Mouse (Mus musculus): ENCODE measurements around the gene Actr3b.
"Not testable (repeated sequence)": the region's sequence is repeated elsewhere in the genome, so short reads cannot be mapped to it uniquely, and the experiment has no call there.

Actr3b gene

DNA sequence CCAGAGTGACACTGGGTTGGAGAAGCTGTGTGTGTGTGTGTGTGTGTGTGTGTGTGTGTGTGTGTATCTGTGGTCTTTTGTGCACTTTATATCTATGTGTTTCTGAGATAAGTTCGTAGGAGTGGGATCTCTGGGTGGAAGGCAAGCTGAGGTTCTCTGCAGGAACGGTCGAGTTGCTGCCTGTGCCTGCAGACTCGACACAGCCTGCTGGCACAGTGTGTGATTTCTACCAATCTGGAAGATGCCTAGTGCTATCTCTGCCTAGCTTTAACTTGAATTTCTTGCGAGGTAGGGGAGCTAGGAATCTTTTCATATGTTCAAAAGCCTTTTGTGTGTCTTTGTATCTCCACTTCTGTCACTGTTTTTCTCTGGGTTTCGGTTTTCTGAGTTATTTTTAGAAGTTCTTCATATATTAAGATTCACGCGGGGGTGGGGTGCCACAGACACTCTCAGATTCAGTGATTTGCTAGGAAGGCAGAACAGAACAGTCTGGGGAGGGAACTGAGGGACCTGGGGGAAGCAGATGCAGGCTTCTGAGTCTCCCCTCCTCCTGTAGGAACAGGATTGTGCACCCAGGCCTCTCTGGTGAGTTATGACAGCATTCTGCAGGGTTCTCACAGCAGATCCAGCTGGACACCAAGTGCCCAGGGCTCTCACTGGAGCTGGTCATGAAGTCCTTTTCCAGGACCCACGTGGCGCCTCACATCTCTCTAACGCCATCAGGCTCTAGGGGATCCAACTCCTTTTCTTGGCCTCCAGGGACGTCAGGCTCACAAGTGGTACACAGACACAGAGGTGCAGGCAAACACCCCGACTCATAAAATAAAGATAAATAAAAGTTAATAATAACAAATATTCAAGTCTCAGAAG is 14.4 kb downstream of the Actr3b start:
- DNase-seq (ENCODE audit: low spot score): no peak

DNA sequence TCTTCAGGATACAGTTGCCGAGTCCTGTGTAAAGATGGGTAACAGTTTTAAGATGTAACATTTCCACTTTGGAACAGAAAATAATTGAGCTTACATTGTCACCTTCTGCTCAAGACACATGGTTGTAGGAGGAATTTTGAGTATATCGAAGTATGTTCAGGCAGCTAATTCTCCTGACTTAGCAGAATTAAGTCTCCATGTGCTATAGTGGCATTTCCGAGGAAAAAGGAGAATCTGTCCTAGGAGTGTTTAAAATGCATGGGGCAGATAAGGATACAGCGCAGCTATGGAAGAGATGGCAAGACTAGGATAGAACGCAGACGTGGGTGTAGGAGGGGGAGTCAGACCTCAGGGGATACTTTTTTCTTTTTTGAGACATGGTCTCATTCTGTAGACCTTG is 31.8 kb downstream of the Actr3b start:
- DNase-seq (ENCODE audit: low spot score): no peak

DNA sequence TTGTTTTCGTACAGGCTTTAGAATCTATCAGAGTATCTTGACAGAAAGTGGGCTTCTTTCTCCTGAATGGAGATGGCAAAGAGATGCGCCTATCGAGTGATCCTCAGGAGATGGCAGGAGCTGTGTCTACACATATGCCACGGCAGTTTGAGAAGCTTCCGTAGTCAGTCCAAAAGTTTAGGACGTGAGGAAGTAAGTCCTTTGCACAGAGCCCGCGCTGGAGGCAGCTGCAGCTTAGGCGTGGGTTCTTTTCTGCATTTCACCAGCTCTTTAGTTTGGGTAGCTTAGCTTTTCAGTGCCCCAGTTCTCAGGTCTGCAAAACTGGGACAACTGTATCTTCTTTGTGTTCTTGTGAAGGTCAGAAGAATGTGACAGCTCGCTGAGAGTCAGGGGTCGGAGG is 38.0 kb downstream of the Actr3b start:
- DNase-seq (ENCODE audit: low spot score): no peak

DNA sequence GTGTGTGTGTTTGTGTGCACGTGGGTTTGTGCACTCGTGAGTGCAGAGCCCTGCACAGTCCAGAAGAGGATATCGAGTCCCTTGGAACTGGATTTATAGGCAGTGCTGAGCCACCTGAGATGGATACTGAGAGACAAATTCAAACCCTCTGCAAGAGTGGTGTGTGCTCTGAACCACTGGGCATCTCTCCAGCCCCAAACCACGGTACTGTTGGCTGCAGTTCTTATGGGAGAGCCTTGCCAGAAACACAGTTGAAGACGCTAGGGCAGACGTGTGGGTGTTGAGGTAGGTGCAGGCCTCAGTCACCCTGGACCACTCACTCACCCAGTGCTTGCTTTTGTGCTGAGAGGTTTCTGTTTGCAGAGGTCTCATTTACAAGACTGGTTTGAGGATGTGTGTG is 41.1 kb downstream of the Actr3b start:
- DNase-seq (ENCODE audit: low spot score): no peak

DNA sequence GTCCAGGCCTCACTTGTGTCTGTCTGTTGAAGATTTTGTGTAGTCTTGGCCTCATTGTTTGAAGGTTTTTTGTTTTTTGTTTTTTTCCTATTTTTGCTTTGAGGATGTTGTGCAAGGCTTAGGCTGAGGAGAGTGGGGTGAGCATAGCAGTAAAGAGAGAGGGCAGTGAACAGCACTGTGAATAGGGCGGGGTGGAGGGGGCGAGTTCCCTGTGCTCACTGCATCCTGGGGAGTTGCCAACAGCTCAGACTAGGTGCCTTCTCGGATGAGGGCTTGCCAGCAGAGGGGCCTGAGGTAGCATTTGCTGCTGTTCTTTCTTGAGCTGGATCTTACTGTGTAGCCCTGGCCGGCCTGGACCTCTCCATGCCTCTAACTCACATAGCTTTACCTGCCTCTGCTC is 41.9 kb downstream of the Actr3b start:
- DNase-seq (ENCODE audit: low spot score): no peak

DNA sequence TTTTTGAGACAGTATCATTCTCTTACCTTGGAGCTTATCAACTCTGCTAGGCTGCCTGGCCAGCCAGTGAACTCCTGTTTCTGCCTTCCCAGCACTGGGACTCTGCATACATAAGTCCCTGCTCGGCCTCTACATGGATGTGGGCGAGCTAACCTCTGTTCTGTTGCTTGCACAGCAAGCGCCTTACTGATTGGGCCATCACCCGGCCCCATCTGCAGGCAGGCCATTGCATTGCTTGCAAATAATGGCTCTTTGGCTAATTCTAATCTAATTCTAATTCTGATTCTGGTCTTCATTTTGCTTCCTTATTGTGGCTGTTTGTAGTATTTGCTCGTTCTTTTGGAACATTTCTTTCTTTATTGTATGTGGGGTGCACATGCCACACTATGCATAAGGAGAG is 44.8 kb downstream of the Actr3b start:
- no peak for DNase-seq (ENCODE audit: low spot score)

DNA sequence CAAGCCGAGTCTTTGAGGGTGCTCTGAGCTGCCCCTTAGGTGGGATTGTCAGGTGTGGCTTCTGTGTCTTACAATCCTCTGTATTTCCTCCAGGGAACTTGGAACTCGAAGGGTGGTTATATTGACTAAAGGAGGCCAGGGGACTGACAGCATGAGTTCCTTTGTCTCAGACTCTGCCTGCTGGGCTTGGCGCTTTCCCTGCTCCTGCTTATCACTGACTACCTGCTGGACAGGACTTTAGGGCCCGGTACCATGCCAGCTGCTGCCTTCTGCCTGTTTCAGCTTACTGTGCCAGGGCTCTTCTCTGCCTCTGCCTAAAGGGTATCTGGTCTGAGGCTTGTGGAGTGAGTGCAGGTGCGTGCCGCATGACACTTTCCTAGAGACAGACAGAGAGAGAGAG is 53.1 kb downstream of the Actr3b start:
- DNase-seq (ENCODE audit: low spot score): no peak

DNA sequence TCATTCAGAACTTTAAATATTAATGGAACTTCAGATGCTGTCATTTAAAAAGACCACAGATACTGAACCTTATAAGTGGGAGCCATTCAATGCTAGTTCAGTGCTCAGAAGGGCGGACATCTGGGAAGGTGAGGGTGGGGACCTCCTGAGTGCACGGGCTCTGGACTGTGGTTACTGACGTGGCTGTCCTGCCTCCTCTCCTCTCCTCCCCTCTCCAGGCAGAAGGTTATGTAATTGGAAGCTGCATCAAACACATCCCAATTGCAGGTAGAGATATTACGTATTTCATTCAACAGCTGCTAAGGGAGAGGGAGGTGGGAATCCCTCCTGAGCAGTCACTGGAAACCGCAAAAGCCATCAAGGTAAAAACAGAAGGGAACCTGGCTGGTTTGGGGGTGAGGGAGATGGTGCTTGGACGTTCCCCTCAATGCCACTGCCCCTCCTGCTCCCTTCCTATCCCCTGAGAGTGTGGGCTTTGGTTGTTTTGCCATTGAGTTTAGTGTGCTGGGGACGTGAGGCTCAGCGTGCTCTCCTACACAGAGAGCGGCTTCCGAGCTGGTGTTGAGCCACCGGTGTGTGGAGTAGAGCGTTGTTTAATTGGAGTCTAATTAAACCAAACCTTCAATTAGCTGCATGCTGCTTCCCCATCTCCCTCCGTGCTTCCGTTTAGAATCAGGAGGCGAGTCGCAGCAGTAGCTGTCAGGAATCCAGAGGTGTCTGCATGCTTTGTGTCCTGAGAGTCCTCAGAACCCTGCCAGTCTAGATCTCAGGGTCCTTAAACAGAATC is 69.7 kb downstream of the Actr3b start:
- no peak for DNase-seq (ENCODE audit: low spot score)

DNA sequence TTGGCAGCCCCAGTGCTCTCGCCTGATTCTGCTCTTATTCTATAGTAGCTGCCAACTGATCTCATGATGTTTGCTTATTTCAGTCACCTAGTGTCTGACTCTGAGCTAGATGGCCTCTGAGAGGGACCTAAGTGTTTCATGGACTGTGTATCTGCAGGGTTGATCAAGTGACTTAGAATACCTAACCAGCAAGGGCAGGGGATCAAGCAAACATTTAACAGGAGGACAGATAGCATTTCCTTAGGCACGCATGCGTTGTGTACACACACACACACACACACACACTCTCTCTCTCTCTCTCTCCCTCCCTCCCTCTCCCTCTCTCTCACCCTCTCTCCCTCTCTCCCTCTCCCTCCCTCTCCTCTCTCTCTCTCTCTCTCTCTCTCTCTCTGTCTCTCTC is 71.0 kb downstream of the Actr3b start:
- DNase-seq (ENCODE audit: low spot score): no peak

DNA sequence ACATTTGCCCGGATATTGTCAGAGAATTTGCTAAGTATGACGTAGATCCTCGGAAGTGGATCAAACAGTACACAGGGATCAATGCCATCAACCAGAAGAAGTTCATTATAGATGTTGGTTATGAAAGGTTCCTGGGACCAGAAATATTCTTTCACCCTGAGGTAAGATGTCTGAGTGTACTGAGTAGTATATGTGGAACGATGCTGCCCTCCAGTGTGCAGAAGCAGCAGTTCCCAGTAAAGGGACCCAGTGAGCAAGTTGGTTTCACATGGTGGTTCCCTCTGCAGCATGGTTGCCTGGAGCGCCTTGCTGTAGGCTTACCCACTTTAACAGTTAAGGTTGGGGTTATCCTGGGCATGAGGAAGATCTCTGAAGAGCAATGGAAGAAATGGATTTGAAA is 71.8 kb downstream of the Actr3b start:
- no peak for DNase-seq (ENCODE audit: low spot score)

DNA sequence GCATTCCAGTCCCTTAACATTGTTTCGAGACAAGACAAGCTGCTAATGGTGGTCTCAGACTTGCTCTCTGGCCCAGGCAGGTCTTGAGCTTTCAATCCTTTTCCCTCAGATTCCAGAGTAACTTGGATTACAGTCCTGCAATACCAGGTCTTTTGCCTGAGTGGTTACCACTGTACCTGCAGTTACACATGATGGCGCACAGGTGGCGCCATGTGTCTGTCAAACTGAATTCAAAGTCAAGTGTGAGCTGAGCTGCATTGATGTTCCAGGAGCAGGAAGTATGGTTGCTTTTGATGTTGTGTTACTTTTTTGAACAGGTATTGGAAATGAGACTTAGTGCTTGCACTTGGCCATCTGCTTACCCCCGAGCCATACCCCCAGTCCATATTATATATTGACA is 79.6 kb downstream of the Actr3b start:
- DNase-seq (ENCODE audit: low spot score): no peak

DNA sequence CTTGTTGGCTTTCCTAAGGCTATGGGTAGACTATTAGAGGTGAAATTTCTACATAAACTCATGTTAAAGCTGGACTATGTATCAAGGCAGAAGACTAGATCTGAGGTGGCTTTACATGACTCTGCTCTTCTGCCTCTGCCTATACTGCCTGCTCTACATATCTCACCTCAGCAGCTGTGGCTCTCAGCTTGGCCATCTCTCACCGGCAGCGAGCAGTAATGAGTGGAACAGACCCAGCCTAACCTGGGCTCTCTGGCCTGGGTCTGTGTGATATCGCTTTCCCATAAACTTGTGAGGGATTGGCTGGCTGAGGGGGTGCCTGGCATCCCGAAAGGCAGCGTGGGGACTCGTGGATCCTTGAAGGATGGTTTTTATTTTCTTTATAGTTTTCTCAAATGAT is 86.8 kb downstream of the Actr3b start:
- DNase-seq (ENCODE audit: low spot score): no peak

DNA sequence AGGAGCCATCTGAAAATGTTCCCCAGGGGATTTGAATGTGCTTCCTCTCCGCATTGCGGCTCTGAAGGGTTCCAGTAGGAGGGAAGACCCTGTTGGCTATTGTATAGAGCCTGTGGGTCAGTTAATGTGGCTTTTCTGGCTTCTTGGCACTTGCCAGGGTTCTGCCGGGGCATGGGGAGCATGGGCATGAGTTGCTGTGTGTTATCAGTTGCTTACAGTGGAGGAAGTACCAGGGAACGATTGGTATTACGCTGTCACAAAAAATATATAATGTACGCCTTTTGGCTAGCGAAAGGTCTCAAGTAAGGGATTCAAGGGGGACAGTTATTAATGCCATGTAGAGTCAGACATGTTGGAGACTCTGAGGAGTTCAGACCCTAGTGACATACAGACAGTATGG is 87.4 kb downstream of the Actr3b start:
- no peak for DNase-seq (ENCODE audit: low spot score)

DNA sequence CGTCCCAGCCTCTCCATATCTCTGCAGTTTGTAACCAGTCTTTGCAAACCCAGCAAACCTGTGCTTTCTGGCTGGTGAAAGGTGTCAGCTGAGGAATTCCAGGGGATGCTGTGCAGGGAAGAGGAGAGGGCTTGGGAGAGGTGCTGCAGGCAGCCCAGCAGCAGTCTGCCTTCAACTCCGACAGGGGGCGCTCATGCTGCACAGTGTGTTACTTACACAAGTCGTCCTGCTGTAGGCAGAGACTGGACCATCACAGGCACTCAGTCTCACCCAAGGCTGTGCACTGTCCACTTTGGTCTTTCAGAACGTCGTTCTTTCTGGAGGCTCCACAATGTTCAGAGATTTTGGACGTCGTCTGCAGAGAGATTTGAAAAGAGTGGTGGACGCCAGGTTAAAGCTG is 88.3 kb downstream of the Actr3b start:
- no peak for DNase-seq (ENCODE audit: low spot score)

DNA sequence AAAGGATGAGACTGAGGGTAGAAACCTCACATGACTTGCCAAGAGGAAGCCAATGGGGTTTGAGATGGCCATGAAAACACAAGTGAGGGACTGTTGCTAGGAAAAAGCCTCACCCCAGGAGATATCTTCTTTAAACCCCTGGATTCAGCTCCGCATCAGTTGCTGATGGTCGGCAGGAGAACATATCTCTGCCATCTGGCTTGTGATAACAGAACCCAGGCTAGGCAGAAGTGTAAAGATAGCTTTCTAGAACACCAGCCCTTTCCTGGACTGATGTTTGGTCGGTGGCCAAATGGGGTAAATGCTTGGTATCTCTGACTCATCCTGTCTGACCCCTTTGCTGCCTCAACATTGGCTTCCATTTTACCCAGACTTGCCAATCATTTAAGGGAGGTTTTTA is 106.4 kb downstream of the Actr3b start:
- DNase-seq (ENCODE audit: low spot score): no peak

DNA sequence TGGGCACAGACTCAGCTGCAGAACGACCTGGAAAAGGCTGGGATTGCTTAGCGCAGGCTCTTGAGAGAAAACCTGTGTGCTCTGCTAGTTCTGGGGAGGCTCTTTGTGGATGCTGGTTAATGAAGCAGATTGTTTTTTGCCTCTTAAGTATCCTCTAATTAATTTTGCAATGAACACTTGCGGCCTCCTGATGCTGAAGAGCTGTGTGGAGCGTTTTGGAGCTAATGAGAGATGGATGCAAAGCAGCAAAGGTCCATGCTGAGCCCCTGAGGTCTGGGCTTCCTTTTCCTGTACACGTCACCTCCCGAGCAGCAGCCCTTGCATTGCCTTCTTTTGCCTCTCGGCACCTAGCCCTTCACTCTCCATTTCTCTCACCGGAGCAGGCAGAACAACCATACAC is 110.1 kb downstream of the Actr3b start:
- no peak for DNase-seq (ENCODE audit: low spot score)

DNA sequence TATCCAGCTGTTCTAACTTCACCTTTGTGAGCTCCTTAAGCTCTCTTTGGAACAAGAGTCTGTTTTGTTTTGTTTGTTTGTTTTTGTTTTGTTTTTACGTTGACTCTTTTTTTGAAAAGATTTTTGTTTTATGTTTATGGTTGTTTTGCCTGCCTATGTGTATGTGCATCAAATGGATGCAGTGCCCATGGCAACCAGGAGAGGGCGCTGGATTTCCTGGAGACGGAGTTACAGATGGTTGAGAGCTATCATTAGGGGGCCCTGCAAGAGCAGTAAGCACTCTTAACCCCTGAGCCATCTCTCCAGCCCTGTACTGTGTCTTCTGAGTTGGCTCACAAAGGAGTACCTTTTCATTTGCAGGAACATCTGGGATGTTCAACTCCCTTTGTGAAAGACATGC is 110.8 kb downstream of the Actr3b start:
- no peak for DNase-seq (ENCODE audit: low spot score)

DNA sequence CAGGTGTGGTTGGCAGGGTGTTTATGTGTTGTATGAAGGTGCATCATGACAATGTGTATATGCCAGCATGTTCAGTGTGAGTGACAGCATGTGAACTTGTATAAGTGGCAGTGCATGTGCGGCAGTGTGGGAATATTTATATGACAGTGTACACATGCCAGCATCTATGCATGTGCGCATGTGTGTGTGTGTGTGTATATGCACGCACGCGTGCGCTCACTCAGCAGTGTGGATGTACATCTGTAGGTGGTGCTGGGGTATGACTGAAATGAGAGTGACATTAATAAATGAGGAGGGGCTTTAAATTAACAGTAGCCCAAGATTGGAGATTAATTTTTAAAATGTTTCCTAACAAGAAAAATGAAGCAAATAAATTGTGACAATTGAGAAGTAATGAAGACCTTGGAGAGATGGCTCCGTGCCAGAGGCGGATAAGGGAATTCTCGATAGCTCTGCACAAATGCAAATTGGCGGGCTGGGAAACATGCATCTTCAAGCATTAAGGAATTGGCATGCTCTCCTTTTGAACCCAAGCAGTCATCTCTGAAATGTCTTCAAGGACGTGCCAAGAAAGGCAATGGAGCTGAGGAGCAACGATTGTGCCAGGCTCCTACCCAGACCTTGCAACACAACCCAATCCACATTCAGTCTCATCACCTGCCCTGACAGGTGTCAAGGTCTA is 111.7 kb downstream of the Actr3b start:
- no peak for DNase-seq (ENCODE audit: low spot score)

DNA sequence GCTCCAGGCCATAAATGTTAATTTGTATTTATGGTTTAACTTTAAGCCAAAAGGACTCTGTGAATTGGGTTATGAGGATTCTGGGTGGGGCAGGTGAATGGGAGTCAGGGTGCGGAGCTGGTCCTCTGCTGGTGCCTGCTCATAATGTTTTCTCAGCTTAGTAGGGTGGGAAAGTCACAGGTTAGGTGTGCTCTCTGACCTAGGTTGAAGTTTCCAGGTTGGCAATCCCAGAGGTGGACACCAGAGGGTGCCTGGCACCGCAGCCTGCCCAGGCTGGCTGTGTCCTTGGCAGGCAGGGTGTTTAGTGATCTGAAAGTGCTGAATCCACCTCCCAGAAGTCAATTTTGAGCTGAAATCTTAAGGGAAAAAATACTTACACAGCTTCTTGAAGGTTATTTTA is 113.2 kb downstream of the Actr3b start:
- DNase-seq (ENCODE audit: low spot score): no peak

DNA sequence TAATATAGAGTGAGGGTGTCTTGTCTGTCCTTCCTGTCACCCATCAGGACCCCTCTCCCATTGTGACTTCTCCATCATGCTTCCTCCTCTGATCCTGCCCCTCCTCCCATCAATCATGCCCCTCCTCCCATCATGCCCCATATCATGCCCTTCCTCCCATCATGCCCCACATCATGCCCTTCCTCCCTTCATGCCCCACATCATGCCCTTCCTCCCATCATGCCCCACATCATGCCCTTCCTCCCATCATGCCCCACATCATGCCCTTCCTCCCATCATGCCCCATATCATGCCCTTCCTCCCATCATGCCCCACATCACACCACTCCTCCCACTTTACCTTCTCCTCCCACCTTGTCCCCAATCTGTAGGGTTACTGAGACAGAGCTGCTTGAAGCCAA is 116.1 kb downstream of the Actr3b start:
- not testable (repeated sequence) for DNase-seq (ENCODE audit: low spot score)

DNA sequence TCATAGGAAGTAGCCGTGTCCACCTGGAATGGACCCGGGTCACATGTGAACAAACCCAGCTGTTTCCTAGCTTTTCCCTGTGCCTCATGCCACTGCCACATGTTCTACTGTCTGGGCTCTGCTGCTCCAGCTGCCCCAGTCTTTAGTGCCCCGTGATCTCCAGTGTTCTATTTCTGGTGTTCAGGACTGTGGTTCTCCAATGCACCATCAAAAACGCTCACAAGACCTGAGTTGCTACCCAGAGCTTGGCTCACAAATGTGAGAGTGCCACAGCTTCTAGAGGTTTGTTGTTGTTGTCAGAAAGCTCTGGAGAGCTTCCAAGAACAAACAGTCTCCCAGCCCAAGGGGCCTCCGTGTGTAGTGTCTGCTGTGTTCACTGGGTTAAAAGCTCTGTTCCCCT is 117.5 kb downstream of the Actr3b start:
- DNase-seq (ENCODE audit: low spot score): no peak

DNA sequence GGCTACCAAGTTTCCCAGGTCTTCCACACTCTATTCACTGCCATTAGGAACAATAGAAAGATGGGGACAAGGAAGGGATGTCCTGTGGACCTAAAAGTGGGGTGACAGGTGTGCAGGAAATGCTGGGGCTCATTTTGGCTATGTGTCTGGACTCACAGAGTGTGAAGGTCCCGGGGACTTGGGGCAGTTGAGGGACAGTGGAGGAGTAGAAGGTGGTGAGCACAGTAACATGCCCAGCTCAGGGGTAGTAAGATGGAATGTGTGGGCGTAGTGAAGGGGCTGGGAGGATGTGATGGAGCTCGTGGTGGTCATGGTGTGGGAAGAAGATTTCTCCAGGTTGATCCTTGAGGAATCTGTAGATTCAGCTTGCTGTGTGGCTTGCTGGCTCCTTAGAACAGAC is 118.2 kb downstream of the Actr3b start:
- DNase-seq (ENCODE audit: low spot score): no peak

DNA sequence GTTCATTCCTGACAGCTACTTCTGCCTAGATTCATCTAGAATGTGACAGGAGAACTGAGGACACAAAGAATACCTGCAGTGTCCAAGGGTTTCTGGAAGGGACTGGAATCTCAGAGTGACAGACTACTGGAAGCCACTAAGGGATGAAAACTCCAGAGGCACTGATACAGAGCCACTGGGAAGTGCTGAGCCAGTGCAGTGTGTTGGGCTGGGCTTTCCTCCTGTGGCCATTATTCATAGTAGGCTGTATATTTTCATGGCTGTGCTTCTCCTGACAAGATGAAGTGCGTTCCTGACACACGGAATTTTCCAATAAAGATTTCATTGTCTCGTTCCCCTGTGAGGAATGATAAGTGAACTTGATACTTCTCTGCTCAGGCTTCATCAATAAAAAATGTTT is 126.9 kb downstream of the Actr3b start:
- DNase-seq (ENCODE audit: low spot score): no peak
